Mouse (Mus musculus) limb, embryonic 11.5 days (tissue): ENCODE measurements around the gene Sh3bgrl3. TPM values are rescaled to one million over a fixed set of nuclear protein-coding genes. Genes with fewer than 3 reads are reported as not detected.

Experiments used
- ATAC-seq: fragments of 200-750 bp; cut with Nextera tagmentation; 2 replicates; pipeline ENCODE4 v1.8.0; 2017; ENCODE audit warnings: low read depth; ENCODE audit not compliant: insufficient number of reproducible peaks, low FRiP score, low TSS enrichment
- DNase-seq: peaks from one replicate; pipeline ENCODE4 v3.0.0-alpha.2; 2015; ENCODE audit warnings: low spot score
- H3K27ac ChIP-seq: fragments of 300-500 bp; sonication (generic); replicated peaks from 2 replicates; pipeline ENCODE4 v1.5.1; 2014; ENCODE audit warnings: low read depth, mild to moderate bottlenecking, low read length
- H3K27me3 ChIP-seq: fragments of 300-500 bp; sonication (generic); 2 replicates; pipeline ENCODE4 v1.6.1; 2014; ENCODE audit warnings: mild to moderate bottlenecking, low read length, mixed read lengths; ENCODE audit not compliant: control insufficient read depth, insufficient read depth
- H3K36me3 ChIP-seq: fragments of 300-500 bp; sonication (generic); 2 replicates; pipeline ENCODE4 v1.6.1; 2014; ENCODE audit warnings: mild to moderate bottlenecking, low read length, moderate library complexity, mixed read lengths; ENCODE audit not compliant: control insufficient read depth, insufficient read depth
- H3K4me1 ChIP-seq: fragments of 300-500 bp; sonication (generic); 2 replicates; pipeline ENCODE4 v1.6.1; 2014; ENCODE audit warnings: low read length, mixed read lengths; ENCODE audit not compliant: control insufficient read depth, insufficient read depth
- H3K4me2 ChIP-seq: fragments of 300-500 bp; sonication (generic); 2 replicates; pipeline ENCODE4 v1.6.1; 2014; ENCODE audit warnings: low read depth, mild to moderate bottlenecking, moderate library complexity; ENCODE audit not compliant: severe bottlenecking
- H3K4me3 ChIP-seq: fragments of 300-500 bp; sonication (generic); 2 replicates; pipeline ENCODE4 v1.5.1; 2014; ENCODE audit warnings: low read depth, low read length
- H3K9ac ChIP-seq: fragments of 300-500 bp; sonication (generic); 2 replicates; pipeline ENCODE4 v1.6.1; 2014; ENCODE audit warnings: mild to moderate bottlenecking, low read length
- H3K9me3 ChIP-seq: fragments of 300-500 bp; sonication (generic); 2 replicates; pipeline ENCODE4 v1.6.1; 2016; ENCODE audit warnings: low read length; ENCODE audit not compliant: control insufficient read depth
- WGBS: fragments of 180-500 bp; shearing (Covaris S2); extraction: QIAGEN DNeasy Blood & Tissue Kit; methylation state at CpG from one replicate; pipeline ENCODE4 v1.1.7; 2014; 5-methylcytosine and 5-hydroxymethylcytosine counted together
- polyA plus RNA-seq: library from polyadenylated mRNA; unstranded; fragments of >200 nt; fragmentation: Nextera tagmentation; extraction: Ambion mirVana; gene quantifications from 2 replicates; pipeline ENCODE4 v1.2.1, GENCODE M21; 2014

Gene Sh3bgrl3
- polyA plus RNA-seq, 1 experiment from 2014 or later: 345 TPM

DNA sequence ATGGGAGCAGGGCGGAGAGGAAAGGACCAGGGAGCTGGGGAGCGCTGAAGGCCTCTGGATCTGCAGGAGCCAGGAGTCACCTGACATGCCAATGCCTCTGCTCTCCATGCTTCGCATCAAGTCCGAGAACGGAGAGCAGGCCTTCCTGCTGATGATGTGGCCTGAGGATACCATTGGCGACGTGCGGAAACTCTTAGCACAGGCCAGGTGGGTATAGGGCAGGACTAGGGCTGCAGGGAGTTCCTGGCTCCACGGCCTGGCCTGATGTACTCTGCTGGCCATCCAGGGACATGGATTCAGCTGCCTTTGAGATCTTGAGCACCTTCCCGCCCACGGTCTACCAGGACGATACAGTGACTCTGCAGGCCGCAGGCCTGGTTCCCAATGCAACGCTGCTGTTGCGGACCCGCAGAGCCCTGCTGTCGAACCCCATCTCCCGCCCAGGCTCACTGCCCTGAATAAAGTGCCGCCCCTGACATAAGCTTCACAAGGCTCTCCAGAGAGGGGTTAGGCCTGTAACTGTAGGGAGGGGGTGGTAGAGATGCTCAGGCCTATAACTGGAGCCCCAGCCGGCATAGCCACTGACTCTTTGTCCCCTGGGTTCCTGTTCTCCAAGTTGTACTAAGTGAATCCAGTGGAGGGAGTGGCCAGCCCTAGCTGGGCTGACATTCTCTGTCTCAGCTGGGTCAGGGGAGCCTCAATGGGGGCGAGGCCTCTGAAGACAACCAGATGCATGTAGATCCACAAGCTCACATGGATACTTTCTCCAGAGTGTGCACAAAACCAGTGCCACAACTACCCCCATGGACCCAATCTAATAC is 2.1 kb downstream of the Sh3bgrl3 start:
- Histone ChIP-seq H3K9me3 (no peaks in the 10 kb centered on the region), H3K27me3 (no peaks in the 10 kb centered on the region), H3K4me2 (no peak overlapping the region), H3K27ac (no peak overlapping the region), H3K4me1 (peaks cover 21% of the 10 kb centered on the region), H3K4me3 (no peak overlapping the region; the same call in 1 of the 2 replicates), H3K9ac (no peak overlapping the region; the same call in 1 of the 2 replicates), H3K36me3 (no peaks in the 10 kb centered on the region; the same call in 1 of the 2 replicates)
- 90% methylated on average over 21 of the region's 21 CpGs for WGBS
- ATAC-seq (no peak), DNase-seq (no peak)

DNA sequence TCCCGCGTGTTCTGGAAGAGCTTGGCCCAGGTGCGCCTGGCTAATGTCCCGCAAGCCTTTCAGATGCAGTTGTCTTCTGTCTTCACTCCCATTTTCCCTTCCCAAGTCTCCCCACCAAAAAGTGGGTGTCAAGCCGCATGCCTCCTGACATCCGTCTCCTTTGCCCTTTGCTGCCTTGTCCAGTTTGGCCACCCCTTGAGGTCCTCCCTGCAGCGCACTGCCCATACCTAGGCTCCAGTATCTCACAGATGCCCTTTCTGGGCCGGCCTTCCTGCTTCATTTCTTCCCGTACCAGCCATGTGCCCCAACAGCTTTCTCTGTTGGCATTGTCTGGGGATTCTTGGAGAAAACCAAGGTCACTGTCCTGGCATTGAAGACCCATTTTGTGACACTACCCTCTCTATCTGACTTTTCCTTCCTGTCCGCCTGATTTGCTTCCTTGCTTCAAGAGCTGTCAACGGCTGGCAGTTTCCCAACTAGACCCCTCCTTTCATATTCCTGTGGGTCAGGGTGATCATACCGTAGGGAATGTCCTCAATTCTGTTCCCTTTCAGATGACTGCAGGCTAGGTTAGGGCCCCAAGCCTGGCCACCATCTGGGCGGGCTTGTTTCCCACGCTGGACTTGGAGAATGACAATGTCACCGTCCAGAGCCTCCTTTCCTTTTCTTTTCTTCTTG is 3.1 kb downstream of the Sh3bgrl3 start:
- Histone ChIP-seq H3K27ac (no peak overlapping the region), H3K36me3 (no peaks in the 10 kb centered on the region; the same call in 1 of the 2 replicates), H3K4me2 (no peak overlapping the region), H3K4me1 (peaks cover 21% of the 10 kb centered on the region), H3K9ac (no peak overlapping the region), H3K27me3 (no peaks in the 10 kb centered on the region), H3K9me3 (no peaks in the 10 kb centered on the region), H3K4me3 (no peak overlapping the region)
- WGBS: 87% methylated on average over 15 of the region's 15 CpGs
- DNase-seq: no peak
- ATAC-seq: no peak

DNA sequence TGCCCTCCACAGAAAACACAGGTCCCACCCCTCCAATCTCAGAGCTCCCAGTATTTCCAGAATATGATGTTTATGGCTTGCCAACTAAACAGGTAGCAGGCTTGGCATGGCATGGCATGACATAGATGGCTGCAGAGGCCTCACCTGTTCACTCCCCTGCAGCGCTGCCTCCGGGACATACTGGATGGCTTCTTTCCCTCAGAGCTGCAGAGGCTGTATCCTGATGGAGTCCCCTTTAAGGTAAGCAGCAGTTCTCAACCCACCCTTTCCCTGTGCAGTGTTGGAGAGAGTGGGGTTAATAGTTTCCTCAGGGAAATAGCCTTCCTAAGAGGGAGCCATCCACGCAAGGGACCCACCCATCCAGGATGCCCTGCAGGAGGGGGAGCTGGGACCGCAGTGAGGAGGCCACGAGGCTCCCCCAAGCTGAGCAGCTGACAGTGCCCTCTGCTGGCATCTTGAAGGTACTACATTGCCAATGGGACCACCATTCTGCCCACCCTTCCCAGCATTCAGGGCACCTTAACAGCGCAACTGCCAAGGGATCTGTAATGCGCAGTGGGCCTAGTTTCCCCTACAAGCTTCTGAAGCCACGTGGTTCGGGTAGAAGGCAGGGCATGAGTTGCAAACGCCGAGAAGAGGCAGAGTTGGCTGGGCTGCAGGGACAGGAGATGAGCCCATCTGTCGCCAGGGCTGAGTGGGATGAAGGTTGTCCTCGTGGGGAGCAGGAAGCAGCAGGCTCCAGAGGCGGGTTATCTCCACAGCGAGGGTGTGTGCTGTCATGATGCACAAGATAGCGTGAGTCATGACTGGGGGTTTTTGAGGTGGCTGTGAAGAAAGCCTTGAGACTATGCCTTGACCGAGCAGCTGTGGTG is 4.7 kb downstream of the Sh3bgrl3 start:
- WGBS: 25% methylated on average over 17 of the region's 17 CpGs
- Histone ChIP-seq H3K9ac (no peak overlapping the region), H3K9me3 (no peaks in the 10 kb centered on the region), H3K4me1 (peaks cover 12% of the 10 kb centered on the region), H3K36me3 (no peaks in the 10 kb centered on the region), H3K27ac (no peak overlapping the region), H3K27me3 (no peaks in the 10 kb centered on the region; the same call in 1 of the 2 replicates), H3K4me3 (no peak overlapping the region), H3K4me2 (no peak overlapping the region)
- ATAC-seq (no peak), DNase-seq (peak; percentile 71)

DNA sequence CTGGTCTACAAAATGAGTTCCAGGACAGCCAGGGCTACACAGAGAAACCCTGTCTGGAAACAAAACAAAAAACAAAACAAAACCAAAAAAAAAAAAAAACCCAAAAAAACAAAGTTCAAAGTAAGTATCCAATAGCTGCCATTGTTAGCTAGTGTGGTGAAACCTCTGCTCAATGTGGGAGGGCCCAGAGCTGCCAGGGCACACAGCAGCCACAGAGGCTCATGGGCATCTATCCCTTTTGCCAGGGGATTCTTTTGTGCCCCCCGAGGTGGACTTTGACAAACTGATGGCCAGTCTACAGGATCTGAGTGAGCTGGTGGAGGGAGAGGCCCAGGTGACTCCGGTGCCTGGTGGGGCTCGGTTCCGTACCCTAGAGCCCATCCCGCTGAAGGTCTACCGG is 5.4 kb downstream of the Sh3bgrl3 start:
- Histone ChIP-seq H3K36me3 (no peaks in the 10 kb centered on the region), H3K27me3 (no peaks in the 10 kb centered on the region; the same call in 1 of the 2 replicates), H3K4me2 (no peak overlapping the region), H3K9ac (no peak overlapping the region), H3K4me1 (peaks cover 13% of the 10 kb centered on the region), H3K4me3 (no peak overlapping the region), H3K9me3 (no peaks in the 10 kb centered on the region), H3K27ac (no peak overlapping the region)
- DNase-seq (no peak), ATAC-seq (no peak)
- 89% methylated on average over 6 of the region's 6 CpGs for WGBS

DNA sequence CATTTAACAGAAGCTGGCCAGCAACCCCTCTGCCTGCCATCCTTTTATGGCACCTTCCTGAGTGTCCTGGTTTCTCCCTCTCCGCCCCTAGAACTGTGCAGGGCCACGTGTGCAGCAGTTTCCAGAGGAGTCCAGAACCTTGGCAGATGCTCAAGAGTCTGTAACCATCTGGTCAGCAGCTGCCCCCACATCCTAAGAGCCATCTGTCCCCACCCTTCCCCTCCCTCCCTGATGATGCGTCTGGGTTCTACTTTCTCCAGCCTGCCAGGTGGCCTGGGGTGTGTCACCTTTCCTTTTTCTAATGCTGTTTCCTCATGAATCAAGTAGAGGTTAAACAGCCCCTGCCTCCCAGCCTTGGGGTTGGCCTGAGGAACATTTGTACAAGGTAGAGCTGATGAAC is 6.3 kb downstream of the Sh3bgrl3 start:
- no peak overlapping the region for H3K4me2 ChIP-seq
- H3K4me3 ChIP-seq: no peak overlapping the region
- 21% methylated on average over 3 of the region's 3 CpGs for WGBS
- no peaks in the 10 kb centered on the region for H3K9me3 ChIP-seq
- DNase-seq: no peak
- no peak for ATAC-seq
- no peaks in the 10 kb centered on the region; the same call in 1 of the 2 replicates for H3K27me3 ChIP-seq
- H3K4me1 ChIP-seq: peaks cover 6% of the 10 kb centered on the region
- no peaks in the 10 kb centered on the region for H3K36me3 ChIP-seq
- no peak overlapping the region for H3K9ac ChIP-seq
- no peak overlapping the region for H3K27ac ChIP-seq

DNA sequence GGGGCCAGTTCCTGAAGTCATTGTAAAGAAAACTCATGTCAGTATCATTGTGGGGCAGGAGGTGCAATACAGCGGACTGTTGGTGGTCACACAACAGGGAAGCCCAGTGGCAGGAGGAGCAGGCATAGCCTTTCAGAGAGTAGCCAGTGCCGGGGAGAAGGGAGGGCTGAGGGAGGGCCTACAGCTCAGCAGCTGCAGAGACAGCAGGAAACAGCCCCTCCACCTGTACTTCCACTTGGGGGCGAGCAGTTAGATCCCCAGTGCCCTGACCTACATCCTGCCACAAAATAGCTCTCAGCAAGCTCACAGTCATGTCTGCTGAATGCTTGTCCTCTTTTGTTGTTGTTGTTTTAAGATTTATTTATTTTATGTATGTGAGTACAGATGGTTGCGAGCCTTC is 7.0 kb downstream of the Sh3bgrl3 start:
- Histone ChIP-seq H3K27me3 (no peaks in the 10 kb centered on the region; the same call in 1 of the 2 replicates), H3K27ac (no peak overlapping the region), H3K4me2 (no peak overlapping the region), H3K9me3 (no peaks in the 10 kb centered on the region), H3K4me1 (peaks cover 4% of the 10 kb centered on the region; the same call in 1 of the 2 replicates), H3K9ac (no peak overlapping the region), H3K36me3 (no peaks in the 10 kb centered on the region), H3K4me3 (no peak overlapping the region)
- no peak for ATAC-seq
- 52% methylated on average over 4 of the region's 4 CpGs for WGBS
- DNase-seq: no peak

DNA sequence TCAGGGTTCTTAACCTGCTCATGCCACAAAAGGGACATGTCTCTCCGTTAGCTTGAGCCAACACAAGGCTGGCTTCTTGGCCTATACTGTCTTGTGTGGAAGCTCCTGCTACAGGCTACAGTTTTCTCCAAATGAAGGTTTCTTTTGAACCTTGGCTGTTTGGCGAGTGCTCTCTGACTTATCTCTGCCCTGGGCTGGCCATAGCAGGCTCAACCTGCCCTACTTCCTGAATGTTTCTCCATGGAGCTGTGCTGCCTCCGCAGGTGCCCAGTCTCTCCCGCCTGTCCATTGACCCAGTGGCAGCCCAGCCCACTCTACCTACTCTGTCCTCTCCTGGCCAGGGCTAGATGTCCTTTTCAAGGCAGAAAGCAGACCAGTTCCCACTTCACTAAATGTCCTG is 7.7 kb downstream of the Sh3bgrl3 start:
- Histone ChIP-seq H3K4me1 (peaks cover 4% of the 10 kb centered on the region; the same call in 1 of the 2 replicates), H3K36me3 (no peaks in the 10 kb centered on the region), H3K27me3 (no peaks in the 10 kb centered on the region; the same call in 1 of the 2 replicates), H3K27ac (no peak overlapping the region), H3K9ac (no peak overlapping the region), H3K9me3 (no peaks in the 10 kb centered on the region), H3K4me2 (no peak overlapping the region), H3K4me3 (no peak overlapping the region)
- ATAC-seq (no peak), DNase-seq (no peak)
- 86% methylated on average over 4 of the region's 4 CpGs for WGBS
